In genomic region chr2:159068303-159069020, GRCm38 (mm10) we compare ENCODE assay signal across 15 mouse cellular contexts.
DNase-seq lines count a peak whose midpoint lies in the region; ATAC-seq lines count a peak whose summit lies in the region.
"Had no signal": no experiment of that assay in that cellular context is flagged by ENCODE, and none has a peak within 500 bp of the region (broad histone marks: within the 10 kb centered on the region; RNA-seq: fewer than 3 reads in every experiment).

No protein-coding gene starts in this region.

- no peaks in the 10 kb centered on the region for H3K27me3 ChIP-seq in forebrain, embryonic 15.5 days
- no peaks in the 10 kb centered on the region for H3K27me3 ChIP-seq in forebrain, embryonic 11.5 days (ENCODE audit: control insufficient read depth, insufficient read depth, low read length)

- no peaks in the 10 kb centered on the region for H3K36me3 ChIP-seq in forebrain, embryonic 15.5 days
- no peaks in the 10 kb centered on the region for H3K36me3 ChIP-seq in forebrain, embryonic 11.5 days (ENCODE audit: control insufficient read depth, insufficient read depth, low read length)
- H3K36me3 ChIP-seq: embryonic facial prominence, embryonic 12.5 days; forebrain, embryonic 12.5 days; limb, embryonic 15.5 days had no signal

- ATAC-seq in forebrain, embryonic 15.5 days (replicated peaks): peak; percentile 8; the same call in 1 of the 2 replicates
- ATAC-seq in forebrain, embryonic 11.5 days (replicated peaks; ENCODE audit: low FRiP score): no peak

- no peak overlapping the region for H3K4me3 ChIP-seq in forebrain, embryonic 15.5 days
- no peak overlapping the region for H3K4me3 ChIP-seq in forebrain, embryonic 11.5 days (ENCODE audit: low read depth, low read length)
- H3K4me3 ChIP-seq: embryonic facial prominence, embryonic 12.5 days; forebrain, embryonic 12.5 days; gastrocnemius, adult 2 months; limb, embryonic 15.5 days had no signal

- H3K9me3 ChIP-seq in forebrain, embryonic 15.5 days: no peaks in the 10 kb centered on the region
- H3K9me3 ChIP-seq in forebrain, embryonic 11.5 days (ENCODE audit: control insufficient read depth, low read length): no peaks in the 10 kb centered on the region
- H3K9me3 ChIP-seq: embryonic facial prominence, embryonic 12.5 days; forebrain, embryonic 12.5 days; limb, embryonic 15.5 days had no signal

- peaks cover 4% of the 10 kb centered on the region for H3K4me1 ChIP-seq in forebrain, embryonic 15.5 days
- no peaks in the 10 kb centered on the region; the same call in 1 of the 2 replicates for H3K4me1 ChIP-seq in forebrain, embryonic 11.5 days (replicated peaks; ENCODE audit: control insufficient read depth, insufficient read depth, low read length)

- no peak for DNase-seq in forebrain, embryonic 11.5 days (ENCODE audit: low spot score)
- DNase-seq in lung, adult 18-20 months: peak; percentile 50 to 66
- DNase-seq in lung, postnatal 14 days: no peak
- DNase-seq in kidney, postnatal 36 days: peak; percentile 53 to 65
- DNase-seq in yolk sac, embryonic 10.5 days (ENCODE audit: low spot score): peak; percentile 30
- DNase-seq in adrenal gland, postnatal 10 days: no peak
- no peak for DNase-seq in spleen, postnatal 14 days (ENCODE audit: low spot score in 2 of 2)
- DNase-seq: adrenal gland, postnatal 25 days; gastrocnemius, adult 2 months; heart, postnatal 36 days; thymus, postnatal 14 days had no signal

- H3K9ac ChIP-seq in forebrain, embryonic 15.5 days (replicated peaks): no peak overlapping the region
- H3K9ac ChIP-seq in forebrain, embryonic 11.5 days (ENCODE audit: low read length): no peak overlapping the region
- H3K9ac ChIP-seq: embryonic facial prominence, embryonic 12.5 days; forebrain, embryonic 12.5 days; limb, embryonic 15.5 days had no signal

- H3K4me2 ChIP-seq in forebrain, embryonic 15.5 days (replicated peaks): no peak overlapping the region
- H3K4me2 ChIP-seq in forebrain, embryonic 11.5 days (ENCODE audit: low read depth, low read length, severe bottlenecking): no peak overlapping the region
- H3K4me2 ChIP-seq: embryonic facial prominence, embryonic 12.5 days; forebrain, embryonic 12.5 days; limb, embryonic 15.5 days had no signal

- H3K27ac ChIP-seq in forebrain, embryonic 15.5 days (replicated peaks): no peak overlapping the region
- H3K27ac ChIP-seq in forebrain, embryonic 11.5 days (ENCODE audit: low read depth, low read length): no peak overlapping the region
- H3K27ac ChIP-seq: embryonic facial prominence, embryonic 12.5 days; forebrain, embryonic 12.5 days; gastrocnemius, adult 2 months; limb, embryonic 15.5 days had no signal

- WGBS in forebrain, embryonic 15.5 days: 50% methylated on average over 7 of the region's 7 CpGs
- 48% methylated on average over 7 of the region's 7 CpGs for WGBS in forebrain, embryonic 11.5 days

Comparison
In these comparisons a context has a peak if more than half of its experiments do, and no peak if none do; other contexts are left out.
1. DNase-seq: peak in lung, adult 18-20 months (2 of 2), kidney, postnatal 36 days (2 of 2) and yolk sac, embryonic 10.5 days (single experiment); none in forebrain, embryonic 11.5 days (single experiment), lung, postnatal 14 days (single experiment), adrenal gland, postnatal 10 days (single experiment) and spleen, postnatal 14 days (0 of 2).